Mouse (Mus musculus): ENCODE data around the gene Smarcad1. TPM values are rescaled to one million over a fixed set of nuclear protein-coding genes. Genes with fewer than 3 reads are reported as not detected.
"Not testable (repeated sequence)": the region's sequence is repeated elsewhere in the genome, so short reads cannot be mapped to it uniquely, and the experiment has no call there.

Smarcad1 gene
- 139 and 141 TPM in 2 replicates for polyA plus RNA-seq (2015; fragmentation: Nextera tagmentation; extraction: Ambion mirVana)

- Histone ChIP-seq H3K9ac (peak within 1 kb of the TSS; percentile 97), H3K4me3 (peak within 1 kb of the TSS; percentile 76), H3K27ac (peak within 1 kb of the TSS; percentile 98), H3K27me3 (no peaks in the 10 kb centered on the region), H3K36me3 (ENCODE audit: poor library complexity, severe bottlenecking) (peaks cover 39% of the 10 kb centered on the region), H3K4me1 (peaks cover 11% of the 10 kb centered on the region), H3K9me3 (replicated peaks) (no peaks in the 10 kb centered on the region; the same call in 1 of the 2 replicates), H3K4me2 (peak within 1 kb of the TSS; percentile 77)
- WGBS = under 1% methylated on average over 81 of the region's 81 CpGs
- peak; percentile 96 for ATAC-seq
These were observed at the start of gene Smarcad1 for GRCm38 (mm10) chr6:65042491-65043171. TSS of gene Smarcad1 (plus strand) at chr6:65042583.

- 0 out of 2 replicates have a peak, but pooled peaks have one; percentile 62 for ATAC-seq
- no peak overlapping the region for H3K27ac ChIP-seq
- H3K27me3 ChIP-seq = no peaks in the 10 kb centered on the region
- no peak overlapping the region for H3K4me3 ChIP-seq
- no peak overlapping the region for H3K4me2 ChIP-seq
- no peaks in the 10 kb centered on the region for H3K36me3 ChIP-seq (ENCODE audit: poor library complexity, severe bottlenecking)
- WGBS = 49% methylated on average over 13 of the region's 13 CpGs
- no peak overlapping the region for H3K9ac ChIP-seq
- H3K4me1 ChIP-seq = no peaks in the 10 kb centered on the region
- H3K9me3 ChIP-seq (replicated peaks) = no peaks in the 10 kb centered on the region
These were observed 45.5 kb upstream of the Smarcad1 start for GRCm38 (mm10) chr6:64996824-64997421.

GRCm38 (mm10) chr6:64997805-64998204, 44.6 kb upstream of the Smarcad1 start:
- no peaks in the 10 kb centered on the region for H3K36me3 ChIP-seq (ENCODE audit: poor library complexity, severe bottlenecking)
- H3K27me3 ChIP-seq = no peaks in the 10 kb centered on the region
- H3K9ac ChIP-seq = no peak overlapping the region
- no peak for ATAC-seq
- no peaks in the 10 kb centered on the region for H3K4me1 ChIP-seq
- no peak overlapping the region for H3K27ac ChIP-seq
- WGBS = 84% methylated on average over 2 of the region's 2 CpGs
- H3K4me3 ChIP-seq = no peak overlapping the region
- H3K9me3 ChIP-seq (replicated peaks) = no peaks in the 10 kb centered on the region
- no peak overlapping the region for H3K4me2 ChIP-seq

- 75% methylated on average over 5 of the region's 5 CpGs for WGBS
- not testable (repeated sequence) for H3K4me3 ChIP-seq; H3K9me3 ChIP-seq (replicated peaks); ATAC-seq; H3K27me3 ChIP-seq; H3K36me3 ChIP-seq (ENCODE audit: poor library complexity, severe bottlenecking); H3K4me1 ChIP-seq; H3K4me2 ChIP-seq; H3K9ac ChIP-seq; H3K27ac ChIP-seq
These were observed 41.6 kb upstream of the Smarcad1 start for GRCm38 (mm10) chr6:65000757-65001156.

GRCm38 (mm10) chr6:65002196-65002595, 40.2 kb upstream of the Smarcad1 start:
- H3K27me3 ChIP-seq = no peaks in the 10 kb centered on the region
- 82% methylated on average over 3 of the region's 3 CpGs for WGBS
- no peak for ATAC-seq
- no peak overlapping the region for H3K9ac ChIP-seq
- no peak overlapping the region for H3K4me2 ChIP-seq
- H3K4me3 ChIP-seq = no peak overlapping the region
- no peaks in the 10 kb centered on the region for H3K36me3 ChIP-seq (ENCODE audit: poor library complexity, severe bottlenecking)
- no peaks in the 10 kb centered on the region for H3K4me1 ChIP-seq
- no peak overlapping the region for H3K27ac ChIP-seq
- no peaks in the 10 kb centered on the region for H3K9me3 ChIP-seq (replicated peaks)

GRCm38 (mm10) chr6:65008836-65009235, 33.5 kb upstream of the Smarcad1 start:
- Histone ChIP-seq H3K4me2 (no peak overlapping the region), H3K9me3 (replicated peaks) (no peaks in the 10 kb centered on the region), H3K36me3 (ENCODE audit: poor library complexity, severe bottlenecking) (no peaks in the 10 kb centered on the region), H3K27ac (no peak overlapping the region), H3K4me3 (no peak overlapping the region), H3K9ac (no peak overlapping the region), H3K4me1 (no peaks in the 10 kb centered on the region), H3K27me3 (no peaks in the 10 kb centered on the region)
- 85% methylated on average over 5 of the region's 5 CpGs for WGBS
- ATAC-seq = no peak

GRCm38 (mm10) chr6:65011444-65011990, 30.9 kb upstream of the Smarcad1 start:
- 90% methylated on average over 5 of the region's 5 CpGs for WGBS

GRCm38 (mm10) chr6:65012142-65012541, 30.2 kb upstream of the Smarcad1 start:
- H3K9me3 ChIP-seq (replicated peaks) = no peaks in the 10 kb centered on the region
- H3K4me3 ChIP-seq = no peak overlapping the region
- H3K4me1 ChIP-seq = no peaks in the 10 kb centered on the region
- no peak overlapping the region for H3K27ac ChIP-seq
- ATAC-seq = no peak
- H3K9ac ChIP-seq = no peak overlapping the region
- H3K27me3 ChIP-seq = no peaks in the 10 kb centered on the region
- WGBS = 96% methylated on average over 2 of the region's 2 CpGs
- H3K4me2 ChIP-seq = no peak overlapping the region
- H3K36me3 ChIP-seq (ENCODE audit: poor library complexity, severe bottlenecking) = no peaks in the 10 kb centered on the region

More at GRCm38 (mm10) chr6:65011444-65011990, 30.9 kb upstream of the Smarcad1 start:
- Histone ChIP-seq H3K27ac (no peak overlapping the region), H3K27me3 (no peaks in the 10 kb centered on the region), H3K9me3 (replicated peaks) (no peaks in the 10 kb centered on the region), H3K36me3 (ENCODE audit: poor library complexity, severe bottlenecking) (no peaks in the 10 kb centered on the region), H3K4me3 (no peak overlapping the region), H3K9ac (no peak overlapping the region), H3K4me2 (no peak overlapping the region), H3K4me1 (no peaks in the 10 kb centered on the region)
- ATAC-seq = no peak

- Histone ChIP-seq H3K27me3 (no peaks in the 10 kb centered on the region), H3K4me1 (no peaks in the 10 kb centered on the region), H3K4me2 (no peak overlapping the region), H3K36me3 (ENCODE audit: poor library complexity, severe bottlenecking) (no peaks in the 10 kb centered on the region), H3K27ac (no peak overlapping the region), H3K9ac (no peak overlapping the region), H3K9me3 (replicated peaks) (no peaks in the 10 kb centered on the region), H3K4me3 (no peak overlapping the region)
- WGBS = 92% methylated on average over 10 of the region's 10 CpGs
- ATAC-seq = no peak
These were observed 24.8 kb upstream of the Smarcad1 start for GRCm38 (mm10) chr6:65017566-65017965.

- not testable (repeated sequence) for H3K27ac ChIP-seq; ATAC-seq; H3K4me3 ChIP-seq; H3K9ac ChIP-seq; H3K4me2 ChIP-seq; H3K27me3 ChIP-seq; H3K36me3 ChIP-seq (ENCODE audit: poor library complexity, severe bottlenecking); H3K4me1 ChIP-seq; H3K9me3 ChIP-seq (replicated peaks)
- WGBS = 92% methylated on average over 5 of the region's 5 CpGs
These were observed 23.4 kb upstream of the Smarcad1 start for GRCm38 (mm10) chr6:65018966-65019365.

GRCm38 (mm10) chr6:65021883-65022282, 20.5 kb upstream of the Smarcad1 start:
- no peak overlapping the region for H3K4me3 ChIP-seq
- H3K4me1 ChIP-seq = no peaks in the 10 kb centered on the region
- no peaks in the 10 kb centered on the region for H3K36me3 ChIP-seq (ENCODE audit: poor library complexity, severe bottlenecking)
- ATAC-seq = no peak
- H3K27me3 ChIP-seq = no peaks in the 10 kb centered on the region
- H3K27ac ChIP-seq = no peak overlapping the region
- H3K9me3 ChIP-seq (replicated peaks) = no peaks in the 10 kb centered on the region
- H3K9ac ChIP-seq = no peak overlapping the region
- WGBS = 9% methylated on average over 4 of the region's 4 CpGs
- H3K4me2 ChIP-seq = no peak overlapping the region

GRCm38 (mm10) chr6:65023053-65023452, 19.3 kb upstream of the Smarcad1 start:
- Histone ChIP-seq H3K27ac (no peak overlapping the region), H3K27me3 (no peaks in the 10 kb centered on the region), H3K9me3 (replicated peaks) (no peaks in the 10 kb centered on the region), H3K9ac (no peak overlapping the region), H3K36me3 (ENCODE audit: poor library complexity, severe bottlenecking) (no peaks in the 10 kb centered on the region), H3K4me2 (no peak overlapping the region), H3K4me1 (no peaks in the 10 kb centered on the region), H3K4me3 (no peak overlapping the region)
- ATAC-seq = no peak
- 83% methylated on average over 6 of the region's 6 CpGs for WGBS
